Mouse (Mus musculus) layer of hippocampus, adult 11-12 months (tissue): ENCODE data around the gene Atg101.
"Not testable (repeated sequence)": the region's sequence is repeated elsewhere in the genome, so short reads cannot be mapped to it uniquely, and the experiment has no call there.

Source experiments
- DNase-seq: peaks from one replicate; pipeline ENCODE4 v3.0.0; 2022; ENCODE audit warnings: low spot score

Atg101 gene

GRCm38 (mm10) chr15:101315832-101316231 is 31.8 kb downstream of the Atg101 start:
- peak; percentile 93 for DNase-seq

DNA sequence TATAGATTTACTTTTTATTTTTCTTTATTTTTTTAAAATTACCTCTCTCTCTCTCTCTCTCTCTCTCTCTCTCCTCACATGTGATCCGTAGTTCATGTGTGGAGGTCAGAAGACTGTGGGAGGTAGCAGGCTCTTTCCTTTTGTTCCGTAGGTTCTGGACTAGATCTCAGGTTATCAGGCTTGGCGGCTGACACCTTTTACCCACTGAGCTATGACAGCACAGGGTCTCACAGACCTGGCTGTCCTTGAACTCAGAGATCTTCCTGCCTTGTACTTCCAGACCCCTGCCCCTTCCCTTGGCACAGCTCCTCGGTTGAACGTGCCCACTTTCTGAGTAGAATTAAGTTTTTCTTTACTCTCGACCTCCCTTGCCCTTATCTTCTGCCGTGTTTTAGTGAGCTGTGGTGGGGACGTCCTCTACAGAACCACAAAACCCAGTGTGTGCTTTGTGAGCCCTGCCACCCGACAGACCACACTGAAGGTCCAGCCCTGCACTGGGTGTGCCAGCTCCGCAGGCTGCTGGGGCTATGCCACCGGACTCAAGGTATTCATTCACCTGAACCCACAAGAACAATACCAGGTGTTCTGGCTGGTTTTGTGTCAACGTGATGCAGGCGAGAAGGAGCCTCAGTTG is 32.3 kb downstream of the Atg101 start:
- DNase-seq = no peak

DNA sequence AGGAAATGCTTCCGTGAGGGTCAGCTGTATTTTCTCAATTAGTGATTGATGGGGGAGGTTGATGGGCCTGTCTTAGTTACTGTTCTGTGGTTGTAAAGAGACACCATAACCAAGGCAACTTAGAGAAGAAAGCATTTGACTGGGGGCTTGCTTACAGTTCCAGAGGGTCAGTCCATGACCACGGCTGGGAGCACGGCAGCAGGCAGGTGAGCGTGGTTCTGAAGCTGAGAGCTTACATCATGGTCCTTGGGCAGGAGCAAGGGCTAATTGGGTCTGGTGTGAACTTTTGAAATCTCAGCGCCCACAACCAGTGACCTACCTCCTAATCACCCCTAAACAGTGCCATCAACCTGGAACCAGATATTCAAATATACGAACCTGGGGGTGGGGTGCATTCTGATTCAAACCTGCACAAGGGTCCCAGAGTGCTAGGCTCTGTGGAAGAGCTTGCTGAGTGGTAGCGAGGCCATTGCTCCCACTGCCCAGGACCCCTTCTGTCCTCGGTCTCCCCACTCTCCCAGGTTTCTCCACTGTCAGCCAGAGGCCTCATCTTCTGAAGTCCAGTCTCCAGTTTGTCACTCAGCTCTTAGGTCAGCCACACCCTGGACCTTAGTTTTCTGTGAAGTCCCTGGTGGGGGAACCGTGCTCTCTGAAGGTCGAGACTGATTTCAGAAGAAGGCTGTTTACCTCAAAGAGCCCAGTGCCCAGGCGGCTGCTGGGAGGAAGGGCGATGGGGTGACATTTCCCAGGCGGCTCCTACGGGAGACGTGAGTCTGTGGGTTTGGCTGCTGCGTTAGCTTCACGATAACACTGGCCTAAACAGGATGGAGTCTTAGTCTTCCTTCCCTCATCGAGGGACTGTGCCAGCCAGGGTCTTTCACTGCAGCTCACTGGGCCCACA is 33.1 kb downstream of the Atg101 start:
- no peak for DNase-seq

DNA sequence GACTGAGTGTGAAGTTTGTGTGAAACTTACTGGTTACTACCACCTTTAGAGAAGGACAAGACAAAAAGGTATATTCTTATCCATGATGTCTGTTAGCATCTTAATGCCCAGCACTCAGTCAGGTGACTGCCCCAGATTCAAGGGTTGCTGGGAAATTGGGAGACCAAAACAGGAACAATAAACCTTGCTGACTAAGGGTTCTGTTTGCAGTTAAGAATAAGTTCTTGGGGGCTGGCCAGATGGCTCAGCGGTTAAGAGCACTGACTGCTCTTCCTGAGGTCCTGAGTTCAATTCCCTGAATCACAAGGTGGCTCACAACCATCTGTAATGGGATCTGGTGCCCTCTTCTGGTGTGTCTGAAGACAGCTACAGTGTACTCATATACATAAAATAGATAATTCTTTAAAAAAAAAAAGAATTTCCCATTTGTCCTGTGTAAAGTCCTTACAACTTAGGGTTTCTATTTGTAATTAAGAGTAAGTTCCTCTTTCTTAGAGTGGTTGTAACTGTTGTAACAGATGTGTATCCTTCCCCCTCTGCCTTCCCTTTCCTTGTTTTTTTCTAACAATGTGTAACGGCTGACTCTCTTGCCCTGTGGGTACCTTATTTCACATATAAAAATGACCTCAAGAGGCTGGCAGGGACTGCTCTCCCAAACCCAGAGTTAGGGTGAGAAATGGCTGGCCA is 33.9 kb downstream of the Atg101 start:
- no peak for DNase-seq

DNA sequence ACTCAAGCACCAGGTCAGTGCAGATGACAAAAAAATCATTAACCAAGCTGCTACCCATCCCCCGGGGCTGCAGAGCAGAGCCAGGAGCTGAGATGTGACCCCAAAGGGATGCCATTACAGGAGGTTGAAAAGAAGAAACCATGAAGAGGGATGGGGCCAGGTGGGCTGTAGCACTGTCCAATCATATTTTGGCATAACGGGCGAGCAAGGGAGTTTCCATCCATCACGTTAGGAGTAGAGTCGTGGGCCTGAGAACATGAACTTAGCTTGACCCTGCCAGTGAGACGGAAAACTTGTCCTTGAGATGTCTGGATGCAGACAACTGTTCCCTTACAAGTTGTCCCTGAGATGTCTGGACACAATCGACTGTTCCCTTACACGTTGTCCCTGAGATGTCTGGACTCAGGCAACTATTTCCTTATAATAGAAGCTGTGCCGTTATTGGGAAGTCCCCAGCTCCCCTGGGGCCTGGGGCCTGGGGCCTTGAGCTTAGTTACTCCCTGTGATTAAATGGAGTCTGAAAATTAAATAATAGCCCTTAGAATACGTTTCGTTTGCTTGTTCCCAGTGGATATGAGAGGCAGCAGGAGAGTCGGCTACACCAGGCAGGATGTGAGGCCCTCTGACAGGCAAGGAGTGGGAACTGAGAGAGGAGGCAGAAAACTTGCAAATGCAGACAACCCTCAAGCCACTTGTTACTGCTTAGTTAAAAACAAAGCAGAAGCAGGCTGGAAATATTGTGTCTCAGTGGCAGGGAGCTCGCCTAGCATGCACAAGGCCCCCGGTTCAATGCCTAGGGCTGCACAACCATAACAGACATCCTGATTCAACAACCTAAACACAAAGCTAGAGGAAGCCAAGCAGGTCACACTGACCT is 35.1 kb downstream of the Atg101 start:
- DNase-seq = no peak

GRCm38 (mm10) chr15:101320010-101320617 is 36.0 kb downstream of the Atg101 start:
- DNase-seq = no peak

DNA sequence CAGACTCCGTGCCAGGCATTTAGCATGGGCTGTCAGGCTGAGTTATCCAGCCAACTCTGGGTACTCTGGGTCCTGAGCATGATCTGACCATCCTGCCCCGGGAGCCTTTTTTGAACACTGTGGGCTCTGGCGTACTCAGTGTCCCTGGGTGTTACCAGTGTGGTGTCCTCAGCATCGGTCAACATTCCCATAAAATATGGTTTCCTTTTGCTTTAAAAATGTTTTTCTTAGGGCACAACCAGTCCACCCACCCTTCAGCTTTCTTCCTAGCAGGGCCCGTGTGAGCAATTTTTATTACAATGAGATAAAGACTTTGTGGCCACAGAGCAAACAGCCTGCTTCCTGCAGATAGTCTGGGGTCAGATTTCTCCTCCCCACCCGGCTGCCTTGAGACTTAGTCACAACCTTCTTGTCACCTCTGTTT is 36.6 kb downstream of the Atg101 start:
- no peak for DNase-seq

- DNase-seq = no peak
These were observed 37.1 kb downstream of the Atg101 start for GRCm38 (mm10) chr15:101321126-101321525.

DNA sequence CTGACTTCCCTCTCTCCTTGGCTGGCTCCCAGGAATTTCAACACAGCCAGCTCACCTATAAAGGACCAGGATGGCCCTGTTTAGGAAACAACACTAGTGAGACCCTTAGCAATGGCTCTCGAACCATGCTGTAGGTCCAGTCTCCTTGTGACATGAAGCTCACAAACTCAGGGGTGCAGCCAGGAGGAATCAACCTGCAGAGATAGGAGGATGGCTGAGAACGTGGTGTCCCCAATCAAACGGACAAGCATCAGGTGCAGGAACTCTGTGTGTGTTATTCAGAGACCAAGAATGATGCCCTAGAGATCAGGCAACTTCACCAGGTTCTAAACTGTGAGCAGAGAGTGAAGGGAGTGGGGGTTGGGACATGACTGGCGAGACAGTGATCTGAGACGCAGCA is 38.0 kb downstream of the Atg101 start:
- no peak for DNase-seq

DNA sequence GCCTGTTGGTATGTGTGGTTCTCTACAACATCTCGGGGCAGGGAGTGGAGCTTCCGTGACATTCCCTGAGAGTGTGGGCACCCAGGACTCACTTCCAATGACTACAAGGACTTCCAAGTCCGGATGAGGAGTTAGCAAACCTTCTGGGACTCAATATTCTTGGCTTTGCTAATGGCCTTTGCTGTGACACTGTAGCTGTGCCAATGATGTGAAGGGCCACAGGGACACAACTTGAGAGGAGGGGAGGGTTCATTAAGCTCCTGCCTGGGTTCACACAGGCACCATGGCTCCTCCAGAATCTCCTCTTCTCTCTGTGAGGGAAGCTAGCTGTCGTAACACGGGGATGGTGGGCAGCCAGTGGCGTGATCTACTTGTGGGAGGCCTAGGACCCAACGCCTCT is 38.6 kb downstream of the Atg101 start:
- no peak for DNase-seq

GRCm38 (mm10) chr15:101323511-101323910 is 39.4 kb downstream of the Atg101 start:
- no peak for DNase-seq

- DNase-seq = not testable (repeated sequence)
These were observed 40.3 kb downstream of the Atg101 start for GRCm38 (mm10) chr15:101324409-101324808.

DNA sequence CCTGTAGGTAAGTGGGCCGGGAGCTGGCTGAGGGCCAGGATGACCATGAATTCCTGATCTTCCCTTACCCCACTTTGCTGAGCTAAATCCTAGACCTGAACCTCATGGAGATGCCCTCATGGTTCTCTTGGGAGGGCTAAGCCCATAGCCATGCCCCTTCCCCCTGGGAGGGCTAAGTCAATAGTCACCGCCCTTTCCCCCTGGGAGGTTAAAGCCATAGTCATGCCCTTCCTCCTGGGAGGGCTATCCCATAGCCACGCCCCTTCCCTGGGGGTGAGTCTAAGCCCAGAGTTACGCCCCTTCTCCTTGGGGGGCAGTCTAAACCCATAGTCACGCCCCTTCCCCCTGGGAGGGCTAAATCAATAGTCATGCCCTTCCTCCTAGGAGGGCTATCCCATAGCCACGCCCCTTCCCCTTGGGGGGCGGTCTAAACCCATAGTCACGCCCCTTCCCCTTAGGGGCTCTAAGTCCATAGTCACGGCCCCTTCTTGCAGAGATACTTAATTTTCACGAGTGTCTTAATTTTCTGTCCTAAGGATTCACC is 42.0 kb downstream of the Atg101 start:
- no peak for DNase-seq

- DNase-seq = peak; percentile 82
These were observed 43.2 kb downstream of the Atg101 start for GRCm38 (mm10) chr15:101327282-101327681.

- no peak for DNase-seq
These were observed 44.9 kb downstream of the Atg101 start for GRCm38 (mm10) chr15:101328876-101329563.

GRCm38 (mm10) chr15:101329564-101329892 is 45.5 kb downstream of the Atg101 start:
- no peak for DNase-seq

GRCm38 (mm10) chr15:101331090-101331489 is 47.0 kb downstream of the Atg101 start:
- no peak for DNase-seq

DNA sequence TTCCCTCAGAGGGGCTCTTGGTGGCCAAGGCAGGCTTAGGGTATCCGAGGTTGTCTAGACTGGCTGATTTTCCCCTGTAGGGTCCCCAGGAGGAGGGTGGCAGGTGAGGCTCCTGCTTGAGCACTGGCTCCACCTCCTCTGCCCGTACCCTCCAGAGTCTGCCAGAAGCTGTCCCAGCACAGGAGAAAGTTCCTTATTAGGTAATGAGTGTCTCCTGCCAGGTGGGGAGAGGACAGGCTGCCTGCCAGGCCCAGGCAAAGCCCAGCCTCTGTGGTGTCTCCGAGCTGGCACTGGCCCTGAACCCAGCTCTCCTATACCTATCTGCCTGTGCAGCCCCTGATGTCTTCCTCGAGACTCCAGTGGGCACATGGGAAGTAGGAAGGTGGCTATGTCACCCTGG is 48.3 kb downstream of the Atg101 start:
- no peak for DNase-seq

GRCm38 (mm10) chr15:101333165-101333564 is 49.1 kb downstream of the Atg101 start:
- DNase-seq = no peak

- no peak for DNase-seq
These were observed 49.6 kb downstream of the Atg101 start for GRCm38 (mm10) chr15:101333648-101334047.
